Mouse (Mus musculus) ES-E14 (cell line): ENCODE measurements around the gene Selenbp1.
"Not testable (repeated sequence)": the region's sequence is repeated elsewhere in the genome, so short reads cannot be mapped to it uniquely, and the experiment has no call there.

Experiments used
- CHD2 ChIP-seq: IDR thresholded peaks from 2 replicates; pipeline ENCODE4 v1.6.1; 2014; ENCODE audit warnings: mild to moderate bottlenecking, low read depth, low read length, inconsistent platforms
- HCFC1 ChIP-seq: IDR thresholded peaks from 2 replicates; pipeline ENCODE4 v1.6.1; 2012; ENCODE audit warnings: low read length, inconsistent platforms, borderline replicate concordance; ENCODE audit not compliant: insufficient read depth
- MAFK ChIP-seq: IDR thresholded peaks from 2 replicates; pipeline ENCODE4 v1.6.1; 2014; ENCODE audit warnings: mild to moderate bottlenecking, low read depth, low read length, inconsistent platforms; ENCODE audit not compliant: insufficient read depth
- ZC3H11A ChIP-seq: IDR thresholded peaks from 2 replicates; pipeline ENCODE4 v1.6.1; 2012; ENCODE audit warnings: low read depth, mild to moderate bottlenecking, inconsistent platforms, low read length, borderline replicate concordance
- ZNF384 ChIP-seq: IDR thresholded peaks from 2 replicates; pipeline ENCODE4 v1.6.1; 2012; ENCODE audit warnings: low read depth, low read length, inconsistent platforms

GRCm38 (mm10) chr3:94932279-94932678 lies 577 bp upstream of the Selenbp1 start:
- not testable (repeated sequence) for TF ChIP-seq ZNF384, MAFK, CHD2, ZC3H11A, HCFC1
